ENCODE assay signal across 11 mouse cellular contexts in the genomic region with DNA sequence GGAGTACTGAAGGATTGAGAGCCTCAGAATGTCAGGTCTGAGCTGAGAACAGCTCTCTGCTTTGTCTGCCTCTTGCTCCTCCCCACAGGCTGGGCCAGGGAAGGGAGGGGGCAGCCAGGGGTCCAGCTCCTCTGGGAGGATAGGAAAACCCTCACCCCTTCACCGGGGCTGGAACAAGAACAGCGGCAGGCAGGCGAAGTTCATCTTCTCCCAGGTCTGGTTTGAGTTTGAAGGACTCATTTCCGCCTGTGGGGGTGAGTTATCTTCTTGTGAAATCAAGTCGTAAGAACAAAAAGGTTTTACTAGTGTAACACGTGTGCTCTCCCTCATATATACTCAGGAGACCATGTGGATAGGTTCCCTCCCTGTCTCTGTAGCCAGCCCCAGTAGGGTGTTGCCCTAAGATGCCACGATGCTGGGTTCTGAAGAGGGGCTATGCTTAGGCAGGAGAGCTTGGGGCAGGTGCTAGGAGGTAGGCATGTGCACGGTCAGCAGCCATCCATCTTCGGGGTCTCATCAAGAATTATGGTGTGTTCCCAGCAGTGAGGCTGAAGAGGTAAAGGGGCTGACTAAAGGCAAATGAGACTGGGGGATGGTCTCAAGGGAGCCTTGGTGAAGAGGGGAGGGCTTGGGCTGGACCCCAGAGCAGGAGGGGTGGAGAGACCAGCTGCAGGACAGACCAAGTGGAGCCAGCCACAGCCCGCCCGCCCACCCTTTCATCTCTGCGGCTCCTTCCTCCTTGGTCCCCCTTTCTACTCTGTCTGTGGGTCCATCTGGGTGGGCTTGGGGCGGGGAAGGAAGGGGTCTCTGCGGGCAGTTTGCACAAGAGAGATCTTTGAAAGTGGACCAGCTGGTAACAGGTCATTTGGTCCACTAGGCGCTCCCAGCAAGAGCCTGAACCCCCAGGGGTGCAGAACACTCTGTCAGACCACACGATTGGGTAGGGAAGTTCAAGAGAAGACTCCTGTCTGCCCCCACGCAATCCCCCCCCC. TPM values are rescaled to one million over a fixed set of nuclear protein-coding genes. Genes with fewer than 3 reads are reported as not detected.
DNase-seq lines count a peak whose midpoint lies in the region; ATAC-seq lines count a peak whose summit lies in the region.
"Had no signal": no experiment of that assay in that cellular context is flagged by ENCODE, and none has a peak within 500 bp of the region (broad histone marks: within the 10 kb centered on the region; RNA-seq: fewer than 3 reads in every experiment).

No protein-coding gene starts in this region.

- no peaks in the 10 kb centered on the region for H3K36me3 ChIP-seq in midbrain, embryonic 10.5 days
- no peaks in the 10 kb centered on the region for H3K36me3 ChIP-seq in midbrain, embryonic 15.5 days (replicated peaks)
- H3K36me3 ChIP-seq in forebrain, embryonic 14.5 days (ENCODE audit: control insufficient read depth, insufficient read depth, low read length), result no peaks in the 10 kb centered on the region
- H3K36me3 ChIP-seq in limb, embryonic 15.5 days, result no peaks in the 10 kb centered on the region
- no peaks in the 10 kb centered on the region for H3K36me3 ChIP-seq in heart, embryonic 12.5 days

- no peak; the same call in 1 of the 2 replicates for ATAC-seq in midbrain, embryonic 15.5 days (replicated peaks)
- ATAC-seq in forebrain, embryonic 14.5 days, result peak; percentile 36; the same call in 1 of the 2 replicates
- ATAC-seq in limb, embryonic 15.5 days (ENCODE audit: insufficient number of reproducible peaks, low FRiP score, low TSS enrichment, low read depth), result no peak
- no peak for ATAC-seq in heart, embryonic 12.5 days (ENCODE audit: insufficient number of reproducible peaks, low FRiP score)

- H3K27me3 ChIP-seq in midbrain, embryonic 10.5 days (ENCODE audit: low read depth, poor library complexity, severe bottlenecking), result peaks cover 80% of the 10 kb centered on the region
- peaks cover 7% of the 10 kb centered on the region; the same call in 1 of the 2 replicates for H3K27me3 ChIP-seq in midbrain, embryonic 15.5 days (replicated peaks)
- no peaks in the 10 kb centered on the region for H3K27me3 ChIP-seq in forebrain, embryonic 14.5 days (replicated peaks; ENCODE audit: control insufficient read depth, insufficient read depth, low read length)
- 0 out of 2 replicates have a peak, but pooled peaks cover 2% of the 10 kb centered on the region for H3K27me3 ChIP-seq in limb, embryonic 15.5 days
- peaks cover 95% of the 10 kb centered on the region for H3K27me3 ChIP-seq in heart, embryonic 12.5 days (replicated peaks)

- peak; percentile 59 for DNase-seq in midbrain, embryonic 10.5 days (ENCODE audit: low spot score)
- DNase-seq in forebrain, embryonic 14.5 days (ENCODE audit: low spot score), result peak; percentile 42
- DNase-seq in thymus, postnatal 25 days, result peak; percentile 45
- no peak for DNase-seq in left cerebral cortex, postnatal 36 days (ENCODE audit: low spot score in 2 of 2)
- DNase-seq in testis, postnatal 14 days (ENCODE audit: low spot score), result no peak
- DNase-seq: kidney, adult 11 months; lung, postnatal 14 days; right cerebral cortex, postnatal 25 days had no signal

- H3K4me2 ChIP-seq in midbrain, embryonic 15.5 days, result no peak overlapping the region
- no peak overlapping the region for H3K4me2 ChIP-seq in forebrain, embryonic 14.5 days (ENCODE audit: low read length)
- 0 out of 2 replicates have a peak overlapping the region, but pooled peaks have one; percentile 17 for H3K4me2 ChIP-seq in limb, embryonic 15.5 days
- no peak overlapping the region for H3K4me2 ChIP-seq in heart, embryonic 12.5 days

- 15% methylated on average over 17 of the region's 17 CpGs for WGBS in midbrain, embryonic 10.5 days
- 15% methylated on average over 15 of the region's 17 CpGs for WGBS in midbrain, embryonic 15.5 days
- 24% methylated on average over 16 of the region's 17 CpGs for WGBS in forebrain, embryonic 14.5 days
- 8% methylated on average over 17 of the region's 17 CpGs for WGBS in limb, embryonic 15.5 days
- whole genome bisulfite sequencing in heart, embryonic 12.5 days, result 14% methylated on average over 17 of the region's 17 CpGs

- no peaks in the 10 kb centered on the region for H3K9me3 ChIP-seq in midbrain, embryonic 10.5 days (replicated peaks)
- no peaks in the 10 kb centered on the region for H3K9me3 ChIP-seq in midbrain, embryonic 15.5 days
- H3K9me3 ChIP-seq in forebrain, embryonic 14.5 days (replicated peaks; ENCODE audit: control insufficient read depth, low read length), result no peaks in the 10 kb centered on the region
- no peaks in the 10 kb centered on the region for H3K9me3 ChIP-seq in limb, embryonic 15.5 days
- no peaks in the 10 kb centered on the region for H3K9me3 ChIP-seq in heart, embryonic 12.5 days (replicated peaks)

- H3K9ac ChIP-seq in midbrain, embryonic 15.5 days, result no peak overlapping the region
- no peak overlapping the region for H3K9ac ChIP-seq in forebrain, embryonic 14.5 days (ENCODE audit: low read length)
- H3K9ac ChIP-seq in limb, embryonic 15.5 days, result no peak overlapping the region
- H3K9ac ChIP-seq in heart, embryonic 12.5 days, result no peak overlapping the region

- peak overlapping the region; percentile 29 for H3K4me3 ChIP-seq in midbrain, embryonic 10.5 days
- H3K4me3 ChIP-seq in midbrain, embryonic 15.5 days, result no peak overlapping the region
- H3K4me3 ChIP-seq in forebrain, embryonic 14.5 days (ENCODE audit: low read depth, low read length), result no peak overlapping the region
- no peak overlapping the region for H3K4me3 ChIP-seq in limb, embryonic 15.5 days
- H3K4me3 ChIP-seq in heart, embryonic 12.5 days, result no peak overlapping the region

- peak overlapping the region; percentile 80 for H3K27ac ChIP-seq in midbrain, embryonic 10.5 days (replicated peaks)
- H3K27ac ChIP-seq in midbrain, embryonic 15.5 days, result no peak overlapping the region
- H3K27ac ChIP-seq in forebrain, embryonic 14.5 days (ENCODE audit: low read depth, low read length), result no peak overlapping the region
- H3K27ac ChIP-seq in limb, embryonic 15.5 days, result peak overlapping the region; percentile 54
- no peak overlapping the region for H3K27ac ChIP-seq in heart, embryonic 12.5 days (ENCODE audit: poor library complexity, severe bottlenecking)

- peaks cover 96% of the 10 kb centered on the region for H3K4me1 ChIP-seq in midbrain, embryonic 10.5 days
- peaks cover 18% of the 10 kb centered on the region for H3K4me1 ChIP-seq in midbrain, embryonic 15.5 days
- peaks cover 15% of the 10 kb centered on the region for H3K4me1 ChIP-seq in forebrain, embryonic 14.5 days (ENCODE audit: control insufficient read depth, insufficient read depth, low read length)
- H3K4me1 ChIP-seq in limb, embryonic 15.5 days, result peaks cover 74% of the 10 kb centered on the region
- peaks cover 55% of the 10 kb centered on the region for H3K4me1 ChIP-seq in heart, embryonic 12.5 days (replicated peaks)

- intact Hi-C loops in left cerebral cortex, postnatal 36 days (cut with DNase I), result no loop called here

RNA-seq across cellular contexts. Expression of a gene that starts 15.6 kb away (rescaled TPM):
- 0.51 and 0.62 TPM in 2 replicates for polyA plus RNA-seq in midbrain, embryonic 10.5 days (2016; fragmentation: Nextera tagmentation; extraction: Ambion mirVana)
- polyA plus RNA-seq in midbrain, embryonic 15.5 days (2015; fragmentation: Nextera tagmentation; extraction: Ambion mirVana), result 0.36 and 0.79 TPM in 2 replicates
- 0.48 and 1.1 TPM in 2 replicates for polyA plus RNA-seq in forebrain, embryonic 14.5 days (2014; fragmentation: Nextera tagmentation; extraction: Ambion mirVana)
- polyA plus RNA-seq in limb, embryonic 15.5 days (2015; fragmentation: Nextera tagmentation; extraction: Ambion mirVana), result not detected in 2 replicates
- 1 to 10 TPM in 1 of 2 experiments, under 1 TPM in 1; 0.49 to 1.1 TPM for total RNA-seq in left cerebral cortex, postnatal 36 days (2021)
- polyA plus RNA-seq in heart, embryonic 12.5 days (2016; fragmentation: Nextera tagmentation; extraction: Ambion mirVana), result not detected in 2 replicates

Comparison
In these comparisons a context has a peak if more than half of its experiments do, and no peak if none do; other contexts are left out.
1. H3K27ac ChIP-seq: peak in midbrain, embryonic 10.5 days (single experiment) and limb, embryonic 15.5 days (single experiment); none in midbrain, embryonic 15.5 days (single experiment), forebrain, embryonic 14.5 days (single experiment) and heart, embryonic 12.5 days (single experiment).
2. DNase-seq: peak in midbrain, embryonic 10.5 days (single experiment), forebrain, embryonic 14.5 days (single experiment) and thymus, postnatal 25 days (single experiment); none in left cerebral cortex, postnatal 36 days (0 of 2) and testis, postnatal 14 days (single experiment).